Mouse (Mus musculus): ENCODE data around the gene Csnk2b. TPM values are rescaled to one million over a fixed set of nuclear protein-coding genes. Genes with fewer than 3 reads are reported as not detected.

The Csnk2b gene
- total RNA-seq (2015) = 404 and 428 TPM in 2 replicates
- 323 and 362 TPM in 2 replicates for total RNA-seq (2017)

DNA sequence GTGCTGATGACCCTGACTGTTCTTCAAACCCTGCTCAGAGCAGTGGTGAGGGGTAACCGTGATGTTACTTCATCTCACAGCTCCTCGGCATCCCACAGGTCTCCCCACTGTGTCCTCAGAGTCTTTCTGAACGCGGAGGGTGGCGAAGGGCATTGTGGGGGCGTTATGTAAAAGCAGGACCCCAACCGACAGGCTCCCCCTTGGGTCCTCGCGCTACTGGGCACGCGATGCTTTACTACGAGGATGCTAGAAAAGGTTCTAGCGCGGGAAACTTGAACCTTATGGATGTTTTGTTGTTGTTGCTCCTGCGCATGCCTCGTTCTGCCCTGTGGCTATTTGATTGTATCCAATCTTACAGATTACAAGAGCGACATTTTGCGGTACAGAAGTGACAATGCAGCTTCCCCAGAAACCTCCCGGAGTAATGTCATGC is at the start of gene Csnk2b:
Csnk2b (minus strand) TSS at position 183 of the 433 bp plus-strand sequence.
- no peak for ATAC-seq (ENCODE audit: poor library complexity, severe bottlenecking)

DNA sequence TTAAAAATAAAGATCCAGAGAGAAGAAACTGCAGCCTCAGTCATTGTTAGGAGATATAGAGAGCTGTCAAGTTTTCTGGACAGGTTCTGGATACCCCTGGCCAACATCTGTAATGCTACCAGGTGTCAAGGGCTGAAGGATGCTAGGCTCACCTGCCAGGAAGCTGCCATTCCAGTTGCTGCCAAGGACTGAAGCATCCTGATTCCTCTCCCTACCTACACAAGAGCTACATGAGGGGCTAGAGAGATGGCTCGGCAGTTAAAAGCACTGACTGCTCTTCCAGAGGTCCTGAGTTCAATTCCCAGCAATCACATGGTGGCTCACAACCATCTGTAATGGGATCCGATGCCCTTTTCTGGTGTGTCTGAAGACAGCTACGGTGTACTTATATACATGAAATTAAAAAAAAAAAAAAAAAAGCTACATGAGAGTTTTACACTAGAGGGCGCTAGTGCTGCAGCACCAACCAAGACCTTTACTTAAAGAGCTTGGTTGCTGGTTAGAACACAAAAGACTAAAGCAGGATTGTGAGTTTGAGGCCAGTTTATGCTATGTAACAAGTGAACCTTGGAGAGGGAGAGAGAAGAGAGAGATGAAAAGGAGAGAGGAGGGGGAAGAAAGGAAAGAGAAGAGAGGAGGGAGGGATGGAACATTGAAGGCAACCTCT is 46.8 kb upstream of the Csnk2b start:
- no peak for ATAC-seq (ENCODE audit: poor library complexity, severe bottlenecking)

DNA sequence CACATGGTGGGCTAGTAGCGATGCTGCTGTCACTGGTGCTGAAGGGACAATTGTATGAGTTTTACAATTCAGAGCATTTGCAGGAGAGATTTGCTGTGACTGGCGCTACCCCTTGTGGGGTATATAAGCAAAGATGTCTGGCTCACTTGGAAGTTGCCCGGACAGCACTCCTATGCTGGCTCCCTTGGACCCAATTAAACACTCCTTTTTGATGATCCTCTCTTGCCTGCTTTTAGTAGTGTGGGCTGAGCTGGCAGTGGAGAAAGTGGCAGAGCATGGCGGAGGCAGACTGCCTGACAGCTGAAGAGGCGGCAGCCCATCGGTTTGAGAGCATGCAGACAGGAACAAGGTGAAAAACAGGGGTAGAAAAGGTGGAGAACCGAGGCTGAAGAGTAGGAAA is 45.9 kb upstream of the Csnk2b start:
- no peak for ATAC-seq (ENCODE audit: poor library complexity, severe bottlenecking)

DNA sequence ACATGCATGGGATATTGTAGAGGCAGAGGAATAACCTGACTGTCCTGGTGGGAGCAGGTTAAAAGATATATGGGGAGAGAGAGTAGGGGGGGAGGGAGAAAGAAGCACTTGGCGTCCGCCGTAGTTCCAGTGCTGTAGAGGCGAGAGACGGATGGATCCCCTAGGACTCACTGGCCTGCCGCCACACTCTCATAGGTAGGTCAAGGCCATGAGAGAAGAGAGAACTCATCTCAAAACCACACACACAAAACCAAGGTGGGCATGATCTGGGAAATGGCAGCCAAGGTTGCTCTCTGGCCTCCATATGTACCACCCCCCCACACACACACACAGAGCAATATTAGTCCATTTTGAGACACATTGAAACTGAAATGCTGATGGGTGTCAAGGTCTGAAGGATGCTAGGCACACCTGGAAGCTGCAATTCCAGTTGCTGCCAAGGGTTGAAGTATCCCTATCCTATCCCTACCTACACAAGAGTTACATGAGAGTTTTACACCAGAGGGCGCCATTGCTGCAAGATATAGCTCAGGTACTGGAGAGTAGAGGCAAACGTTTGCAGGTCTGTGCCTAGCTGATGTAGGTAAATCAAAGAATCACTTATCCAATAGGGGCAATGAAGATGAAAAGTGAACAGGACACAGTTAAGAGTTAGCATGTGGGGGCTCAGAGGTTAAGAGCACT is 44.6 kb upstream of the Csnk2b start:
- ATAC-seq (ENCODE audit: poor library complexity, severe bottlenecking) = no peak

DNA sequence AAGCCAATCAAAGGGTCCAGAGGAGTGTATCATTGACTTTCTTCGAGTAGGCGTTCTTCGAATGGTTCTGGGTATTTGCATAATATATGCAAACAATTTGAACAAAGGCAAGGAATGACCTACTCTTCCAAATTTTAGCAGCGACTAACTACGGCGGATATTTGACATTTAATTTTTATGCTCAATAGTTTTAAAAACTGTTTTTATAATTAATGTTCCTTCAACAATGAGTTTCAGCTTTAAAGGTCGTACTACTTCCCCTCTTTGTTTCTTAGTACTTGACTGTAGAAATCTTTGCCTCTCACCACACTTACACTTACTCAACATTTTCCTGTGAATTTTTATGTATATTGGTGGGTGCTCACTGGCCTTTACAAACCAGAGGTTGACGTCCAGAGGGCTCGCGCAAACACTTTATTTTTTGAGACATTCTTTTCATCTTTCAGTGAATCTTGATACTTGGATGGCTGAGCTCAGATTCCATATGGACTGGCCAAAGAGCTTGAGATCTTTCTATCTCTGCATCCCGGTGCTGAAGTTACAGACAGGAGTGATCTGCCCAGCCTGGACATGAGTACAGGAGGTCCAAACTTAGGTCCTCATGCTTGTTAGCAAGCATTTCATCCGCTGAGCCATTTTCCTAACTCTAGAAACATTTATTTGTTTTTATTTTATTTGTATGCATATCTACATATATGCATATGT is 43.8 kb upstream of the Csnk2b start:
- ATAC-seq (ENCODE audit: poor library complexity, severe bottlenecking) = no peak

DNA sequence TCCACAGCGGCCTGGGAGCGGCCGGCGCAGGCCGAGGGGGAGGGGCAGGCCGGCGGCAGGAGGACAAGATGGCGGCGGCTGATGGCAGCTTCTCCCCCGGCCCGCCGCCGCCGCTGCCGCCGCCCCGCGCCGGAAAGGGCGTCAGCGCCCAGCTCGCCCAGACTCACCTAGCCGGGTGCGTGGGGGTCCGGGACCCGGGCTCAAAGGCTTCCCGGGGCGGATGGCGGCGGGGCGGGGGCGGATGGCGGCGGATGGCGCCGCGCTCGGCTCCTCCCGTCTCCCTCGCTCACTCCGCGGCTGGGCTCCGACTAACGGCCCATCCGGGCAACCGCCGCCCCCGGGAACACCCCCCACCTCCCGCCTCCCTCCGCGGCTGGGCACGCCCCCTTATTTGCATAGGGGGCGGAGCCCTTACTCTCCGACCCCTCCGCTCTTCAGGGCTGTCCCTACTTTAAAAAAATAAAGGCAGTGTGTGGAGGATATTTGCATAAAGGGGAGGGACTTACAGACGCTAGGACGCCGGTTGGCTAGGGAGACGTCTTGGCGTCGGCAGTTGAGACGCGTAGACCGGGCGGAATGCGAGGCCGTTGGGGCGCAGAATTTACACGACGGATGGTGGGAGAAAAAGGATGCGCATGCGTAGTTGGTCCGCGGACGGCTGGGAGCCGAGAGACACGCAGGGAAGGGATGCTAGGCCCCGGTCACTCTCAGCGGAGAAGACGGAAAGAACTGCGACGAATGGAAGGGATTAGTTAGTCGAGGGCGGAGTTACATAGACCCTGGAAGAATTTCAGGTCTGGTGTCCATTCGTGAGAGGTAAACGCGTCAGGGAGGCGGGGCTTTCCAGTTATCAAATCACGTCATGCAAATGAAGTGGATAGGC is 43.0 kb upstream of the Csnk2b start, which contains the start of gene Prrc2a:
Prrc2a (minus strand) TSS at position 330 of the 883 bp plus-strand sequence.
- peak; percentile 89 for ATAC-seq (ENCODE audit: poor library complexity, severe bottlenecking)

DNA sequence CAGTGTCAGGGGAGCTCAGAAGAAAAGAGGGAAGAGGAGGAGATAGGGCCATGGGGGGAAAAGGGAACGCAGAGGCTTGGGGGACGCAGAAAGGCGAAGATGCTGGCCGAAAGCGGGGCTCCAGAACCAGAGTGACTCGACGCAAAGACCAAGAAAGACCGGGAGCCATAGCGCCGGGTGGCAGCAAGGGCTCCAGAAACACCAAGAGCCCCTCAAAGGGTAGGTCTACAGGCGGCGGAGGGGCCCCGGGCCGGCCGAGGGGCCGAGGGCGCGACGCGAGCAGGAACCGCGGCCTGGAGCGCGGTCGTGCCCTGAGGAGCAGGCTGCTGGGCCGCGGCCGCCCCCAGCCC is 42.3 kb upstream of the Csnk2b start:
- no peak for ATAC-seq (ENCODE audit: poor library complexity, severe bottlenecking)

DNA sequence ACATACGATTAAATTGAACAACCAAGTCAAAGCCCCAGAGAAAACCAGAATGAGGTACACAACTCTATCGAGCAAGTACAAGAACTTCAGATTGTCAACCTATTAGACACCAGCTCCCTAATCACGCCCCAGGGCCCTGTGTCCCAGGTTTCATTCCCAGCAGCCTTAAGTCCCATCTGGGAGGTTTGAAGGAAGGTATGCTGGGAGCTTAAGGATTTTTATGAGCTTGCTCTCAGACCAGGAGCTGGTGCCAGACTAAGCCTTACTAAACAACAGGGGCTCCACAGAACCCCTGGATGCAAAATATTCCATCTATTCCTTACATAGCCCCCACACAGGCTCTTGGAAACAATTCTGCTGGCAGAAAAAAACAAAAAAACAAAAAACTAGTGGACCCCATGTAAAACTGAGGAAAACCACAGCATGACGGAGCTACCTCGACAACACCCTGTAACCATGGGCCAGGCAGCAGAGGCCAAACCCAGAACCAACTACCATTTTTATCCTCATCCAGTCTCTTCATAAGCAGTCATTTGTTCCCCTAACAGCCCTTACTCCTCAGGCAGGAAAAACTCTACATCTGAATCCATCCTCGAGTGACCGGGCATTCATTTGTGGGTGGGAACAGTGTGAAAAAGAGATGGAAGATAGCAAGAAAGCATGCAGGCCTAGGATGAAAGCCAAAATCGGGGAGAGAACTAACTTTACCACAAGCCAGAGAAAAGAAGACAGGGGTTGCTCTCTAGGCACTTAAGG is 41.7 kb upstream of the Csnk2b start:
- no peak for ATAC-seq (ENCODE audit: poor library complexity, severe bottlenecking)

DNA sequence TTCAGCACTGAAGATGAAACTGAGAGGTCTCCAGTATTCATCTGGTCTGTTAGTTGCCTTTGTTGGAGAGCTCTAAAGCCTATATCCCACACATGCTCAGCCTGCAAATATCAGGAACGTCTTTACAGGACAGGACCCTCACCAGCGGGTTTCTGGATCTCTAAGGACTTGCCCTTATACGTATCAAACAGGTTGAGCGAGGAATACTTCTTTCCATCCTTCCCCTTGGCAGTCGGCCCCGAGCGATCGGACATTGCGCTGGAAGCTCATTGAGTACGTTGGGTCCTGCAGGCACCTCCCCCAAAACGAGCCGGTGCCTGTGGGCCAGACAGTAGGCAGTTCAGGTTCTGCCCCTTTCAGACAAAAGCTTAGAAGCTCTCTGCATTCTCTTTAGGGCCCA is 40.9 kb upstream of the Csnk2b start:
- no peak for ATAC-seq (ENCODE audit: poor library complexity, severe bottlenecking)

DNA sequence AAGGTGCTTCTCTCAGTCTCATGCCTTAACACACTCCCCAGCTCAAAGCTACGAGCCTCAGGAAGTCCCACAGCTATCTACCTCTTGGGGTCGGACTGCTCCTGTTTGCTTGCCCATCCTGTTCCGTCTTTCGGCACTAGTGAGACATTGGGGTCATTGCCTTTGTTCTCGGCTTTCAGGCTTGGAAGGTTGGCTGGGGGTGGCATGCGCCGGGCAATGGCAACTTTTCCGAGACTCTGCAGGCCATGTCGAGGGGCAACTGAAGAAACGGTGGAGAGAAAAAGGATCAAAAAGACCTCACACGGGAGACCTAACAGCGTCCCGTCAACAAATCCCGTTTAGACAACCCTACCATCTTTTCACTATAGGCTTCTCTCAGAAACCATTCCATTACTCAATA is 40.3 kb upstream of the Csnk2b start:
- no peak for ATAC-seq (ENCODE audit: poor library complexity, severe bottlenecking)

DNA sequence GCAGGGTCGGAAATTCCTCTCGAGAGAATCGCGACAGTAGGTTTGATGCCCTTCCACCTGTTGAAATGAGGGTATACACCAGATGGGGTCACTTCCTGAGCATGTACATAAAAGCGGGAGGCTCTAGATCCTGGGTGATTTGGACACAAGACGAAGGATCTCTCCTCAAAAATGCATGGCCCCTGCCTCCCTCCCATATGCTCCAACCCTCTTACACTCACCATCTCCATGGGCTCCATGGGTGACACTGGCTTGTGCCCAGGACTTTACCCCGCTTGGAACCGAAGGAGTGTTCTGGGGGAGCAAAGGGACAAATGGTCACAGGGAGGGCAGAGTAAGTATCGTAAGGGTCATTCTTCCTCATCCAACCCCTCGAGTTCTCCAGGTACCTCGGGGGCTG is 39.6 kb upstream of the Csnk2b start:
- no peak for ATAC-seq (ENCODE audit: poor library complexity, severe bottlenecking)

DNA sequence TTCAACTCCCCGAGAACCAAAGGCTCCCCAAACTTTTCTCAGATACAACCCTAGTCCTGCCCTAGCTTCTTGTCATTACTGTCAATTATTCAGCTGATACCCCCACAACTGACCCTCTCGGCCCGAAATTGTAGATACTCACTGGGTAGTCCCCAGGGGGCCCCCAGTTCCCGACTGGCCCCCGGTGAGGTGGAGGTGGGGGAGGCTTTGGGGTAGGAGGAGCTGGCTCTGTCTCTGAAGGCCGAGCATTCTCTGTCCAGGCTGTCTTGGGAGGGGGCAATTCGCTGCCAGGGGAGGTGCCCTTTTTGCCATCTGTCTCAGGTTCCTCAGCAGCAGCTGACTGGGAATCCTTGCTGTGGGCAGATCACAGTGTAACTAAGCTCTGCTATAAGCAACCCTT is 37.8 kb upstream of the Csnk2b start:
- no peak for ATAC-seq (ENCODE audit: poor library complexity, severe bottlenecking)

DNA sequence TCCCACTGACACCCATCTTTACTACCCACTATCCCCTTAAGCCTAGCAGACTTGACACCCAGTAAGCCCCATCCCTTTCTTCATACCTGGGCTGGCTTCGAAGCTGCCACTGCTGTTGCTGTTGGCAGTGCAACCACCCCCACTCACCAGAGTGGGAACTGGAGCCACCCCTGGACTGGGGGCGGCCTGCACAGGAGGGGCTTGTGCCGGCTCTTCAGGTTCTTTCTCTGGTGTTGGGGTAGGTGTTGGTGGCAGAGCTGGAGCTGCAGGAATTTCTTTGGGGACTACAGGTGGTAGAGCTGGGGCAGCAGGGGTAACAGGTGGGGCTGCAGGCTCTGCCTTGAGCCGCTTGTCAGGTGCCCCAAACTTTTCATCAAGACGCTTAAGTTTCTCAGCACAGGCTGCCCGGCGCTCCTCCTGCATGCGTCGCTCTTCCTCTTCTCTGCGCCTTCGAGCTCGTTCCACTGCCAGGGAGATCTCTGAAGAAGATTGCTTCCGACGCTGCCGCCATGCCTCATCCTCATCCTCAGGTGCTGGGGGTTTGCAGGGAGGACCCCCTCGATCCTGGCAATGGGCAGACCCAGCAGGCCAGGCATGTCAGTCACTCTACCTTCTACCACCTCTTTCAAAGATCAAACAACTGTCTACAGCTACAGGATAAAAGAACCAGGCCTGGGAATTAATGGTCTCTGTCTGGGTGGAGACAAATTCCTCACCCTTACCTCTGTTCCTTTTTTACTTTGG is 37.2 kb upstream of the Csnk2b start:
- no peak for ATAC-seq (ENCODE audit: poor library complexity, severe bottlenecking)

DNA sequence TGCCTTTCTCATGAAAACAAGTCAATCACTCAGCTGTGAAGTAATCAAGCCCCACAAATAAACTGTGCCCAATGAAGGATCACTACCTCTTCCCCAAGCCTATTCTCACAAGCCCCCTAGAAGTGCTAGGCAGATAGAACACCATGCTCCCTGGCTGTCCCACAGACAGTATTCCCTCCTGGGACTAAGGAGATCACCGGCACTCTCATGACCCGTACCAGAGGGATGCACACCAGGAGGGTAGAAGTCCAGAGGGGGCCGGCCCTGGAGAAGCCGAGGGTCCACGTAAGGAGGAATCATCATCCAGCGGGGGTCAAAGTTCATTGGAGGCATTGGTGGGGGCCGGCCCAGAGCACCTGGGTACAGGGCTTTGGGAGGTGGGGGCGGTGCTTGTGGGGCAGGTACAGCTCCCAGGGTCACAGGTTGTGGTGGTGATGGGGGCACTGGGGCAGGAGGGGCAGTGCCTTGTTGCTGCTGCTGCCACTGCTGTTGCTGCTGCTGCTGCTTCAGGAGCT is 35.9 kb upstream of the Csnk2b start:
- no peak for ATAC-seq (ENCODE audit: poor library complexity, severe bottlenecking)

DNA sequence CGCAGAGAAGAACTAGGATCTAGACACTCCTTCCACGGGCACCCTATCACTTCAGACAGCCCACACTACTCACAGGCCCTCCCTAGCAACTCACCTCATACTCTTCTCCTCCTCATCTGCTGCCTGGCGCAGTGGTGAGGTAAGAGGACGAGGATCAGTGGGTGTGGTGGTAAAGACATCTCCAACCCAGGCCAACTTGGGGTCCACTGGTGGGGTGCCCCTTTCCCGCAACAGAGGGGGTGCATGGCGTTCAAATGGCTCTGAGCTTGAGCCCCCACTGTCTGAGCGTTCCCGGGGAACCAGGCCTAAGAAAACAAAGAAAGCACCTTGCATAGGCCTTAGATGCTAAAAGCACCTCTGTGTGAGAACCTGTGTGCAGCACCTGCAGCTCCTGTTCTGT is 35.4 kb upstream of the Csnk2b start:
- ATAC-seq (ENCODE audit: poor library complexity, severe bottlenecking) = no peak

DNA sequence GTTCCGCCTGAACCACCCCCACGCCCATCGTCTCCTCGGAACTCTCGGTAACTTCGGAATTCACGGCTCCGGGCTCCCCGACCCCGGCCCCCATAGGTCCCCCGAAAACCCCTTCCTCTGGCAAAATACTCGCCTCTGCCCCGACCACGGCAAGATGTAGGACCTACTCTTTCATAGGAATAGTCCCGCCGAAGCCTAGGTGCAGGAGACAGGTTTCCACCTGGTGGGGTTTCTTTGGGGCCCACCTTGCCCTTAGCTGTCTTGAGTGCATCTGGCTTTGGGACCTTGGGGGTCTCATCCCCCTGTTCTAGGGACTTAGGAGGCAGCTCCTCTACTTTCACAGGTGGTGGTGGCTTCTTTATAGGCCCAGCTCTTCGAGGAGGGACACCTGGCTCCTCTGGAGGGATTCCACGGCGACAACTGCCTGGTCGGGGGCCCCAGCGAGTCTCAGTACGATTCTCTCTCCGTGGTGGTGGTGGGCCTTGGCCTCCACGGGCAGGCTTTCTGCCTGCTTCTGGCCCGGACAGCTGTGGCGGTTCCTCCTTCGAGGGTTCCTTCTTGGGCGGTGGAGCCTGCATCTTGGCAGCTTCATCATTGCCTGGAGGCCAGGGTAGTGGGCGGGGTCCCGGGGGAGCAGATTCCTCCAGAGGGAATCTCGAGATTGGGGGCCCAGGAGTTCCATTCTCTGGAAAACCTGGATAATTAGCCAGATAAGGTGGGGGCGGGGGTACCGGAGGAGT is 34.8 kb upstream of the Csnk2b start:
- ATAC-seq (ENCODE audit: poor library complexity, severe bottlenecking) = no peak

DNA sequence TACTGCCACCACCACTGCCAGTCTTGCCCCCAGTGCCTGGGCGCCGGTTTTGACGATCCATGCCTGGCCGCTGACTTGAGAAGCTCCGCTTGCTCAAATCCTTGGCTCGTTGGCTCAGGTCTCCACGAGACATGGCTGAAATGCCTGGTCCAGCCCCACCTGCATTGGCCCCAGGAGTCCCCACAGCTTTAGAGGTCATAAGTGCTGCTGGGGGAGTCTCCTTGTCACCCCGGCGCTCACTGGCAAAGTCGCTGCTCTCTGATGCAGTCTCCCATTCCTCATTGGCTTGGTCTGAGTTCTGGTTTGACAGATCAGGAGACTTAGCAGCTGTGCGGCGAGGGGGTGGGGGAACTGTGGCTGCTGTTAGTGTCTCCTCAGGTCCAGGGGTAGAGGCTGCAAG is 33.6 kb upstream of the Csnk2b start:
- ATAC-seq (ENCODE audit: poor library complexity, severe bottlenecking) = no peak

DNA sequence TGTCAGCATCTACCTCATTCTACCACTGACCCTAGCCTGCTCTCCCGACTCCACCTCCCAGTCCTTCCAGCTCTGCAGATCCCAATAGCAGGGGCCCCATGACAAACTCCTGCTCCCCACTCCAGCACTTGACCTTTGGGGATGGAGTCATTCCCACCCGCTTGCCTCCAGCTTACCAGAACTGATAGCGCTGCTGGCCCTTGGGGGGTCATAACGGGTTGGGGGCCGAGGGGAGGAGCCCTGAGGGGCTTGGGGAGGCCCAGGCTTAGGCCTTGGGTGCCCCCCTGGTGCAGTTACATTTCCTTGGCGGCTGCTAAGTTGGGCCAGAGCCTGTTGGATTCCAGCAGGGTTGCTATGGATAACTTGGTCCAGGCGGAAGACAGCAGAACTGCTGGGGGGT is 32.8 kb upstream of the Csnk2b start:
- ATAC-seq (ENCODE audit: poor library complexity, severe bottlenecking) = no peak

DNA sequence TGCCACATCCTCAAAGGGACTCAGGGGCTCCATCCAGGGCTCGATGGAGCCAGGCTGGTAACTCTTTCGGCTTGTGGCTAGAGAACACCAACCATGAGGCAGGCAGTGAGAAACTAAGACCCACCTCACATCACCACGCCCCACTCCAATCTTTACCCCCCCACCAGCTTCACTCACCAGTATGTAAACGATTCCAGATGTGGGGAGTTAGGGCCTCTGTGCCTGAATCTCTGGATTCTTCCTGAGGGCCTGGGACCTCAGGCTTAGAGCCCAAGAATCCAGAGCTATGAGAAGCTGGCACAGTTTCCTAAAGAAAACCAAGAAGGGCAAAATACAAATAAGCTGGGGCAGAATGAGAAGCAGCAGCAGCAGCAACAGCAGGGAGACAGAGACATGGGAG is 32.1 kb upstream of the Csnk2b start:
- no peak for ATAC-seq (ENCODE audit: poor library complexity, severe bottlenecking)

Data from megakaryocyte, adult 5-6 weeks (primary cell).